Mouse (Mus musculus): ENCODE measurements around the gene Gm15517.

DNA sequence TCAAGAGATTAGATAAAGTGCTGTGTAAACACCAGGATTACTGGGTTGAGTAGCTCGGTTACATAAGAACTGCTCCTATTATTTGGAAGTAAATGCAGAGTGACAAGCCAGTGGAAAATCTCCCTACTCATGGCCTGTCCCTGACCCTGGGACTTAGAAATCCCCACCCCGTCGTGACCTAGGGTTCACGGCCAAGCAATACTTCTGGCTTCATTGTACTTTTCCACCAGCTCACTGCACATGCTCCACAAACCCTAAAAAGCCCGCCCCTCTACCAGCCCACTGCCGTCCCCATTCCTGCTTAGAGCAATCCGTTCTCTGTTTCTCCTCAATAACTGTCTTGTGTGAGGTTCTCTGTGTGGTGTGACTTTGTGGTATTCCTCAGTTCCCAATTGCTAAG lies 26.5 kb downstream of the Gm15517 start:
- TF ChIP-seq TAL1 (IDR thresholded peaks at IDR 0.05; ENCODE audit: low read length), result no peak
- no peak for TF ChIP-seq GATA1 (IDR thresholded peaks at IDR 0.05; ENCODE audit: low read length)
